Mouse (Mus musculus): Measurements from ENCODE around the gene Ndufa12.

The Ndufa12 gene

DNA sequence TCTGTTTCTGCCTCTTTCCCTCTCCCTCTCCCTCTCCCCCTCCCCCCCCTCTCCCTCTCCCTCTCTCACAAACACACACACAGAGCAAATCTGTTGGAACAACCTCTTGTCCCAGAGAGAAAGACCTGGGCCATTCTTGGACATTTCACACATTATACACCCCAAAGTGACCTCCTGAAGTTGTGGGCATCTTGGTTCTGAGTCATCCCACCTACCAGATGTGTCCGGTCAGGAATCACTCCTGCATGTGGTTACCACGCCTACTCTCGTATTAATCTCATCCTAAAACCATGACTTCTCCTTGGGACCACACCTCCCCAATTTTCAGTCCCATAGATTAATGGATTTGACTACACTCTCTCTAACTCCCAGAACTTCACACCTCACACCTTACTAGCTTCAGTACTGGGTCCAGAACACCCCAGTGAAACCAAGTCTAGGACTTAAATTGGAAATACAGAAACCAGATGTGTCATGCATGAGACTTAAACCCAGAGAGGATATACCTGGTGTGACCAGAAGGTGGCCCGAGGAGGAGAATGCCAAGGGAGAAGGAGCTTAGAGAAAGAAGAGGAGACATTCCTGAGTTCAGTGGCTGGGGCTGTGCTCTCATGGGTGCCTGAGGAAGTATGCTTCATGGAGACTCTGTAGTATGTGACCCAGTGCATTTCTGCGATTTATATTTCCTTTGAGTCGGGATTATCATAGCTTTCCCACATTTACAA lies 26.7 kb downstream of the Ndufa12 start:
- intact Hi-C loops (cut with DNase I) = no loop called here

DNA sequence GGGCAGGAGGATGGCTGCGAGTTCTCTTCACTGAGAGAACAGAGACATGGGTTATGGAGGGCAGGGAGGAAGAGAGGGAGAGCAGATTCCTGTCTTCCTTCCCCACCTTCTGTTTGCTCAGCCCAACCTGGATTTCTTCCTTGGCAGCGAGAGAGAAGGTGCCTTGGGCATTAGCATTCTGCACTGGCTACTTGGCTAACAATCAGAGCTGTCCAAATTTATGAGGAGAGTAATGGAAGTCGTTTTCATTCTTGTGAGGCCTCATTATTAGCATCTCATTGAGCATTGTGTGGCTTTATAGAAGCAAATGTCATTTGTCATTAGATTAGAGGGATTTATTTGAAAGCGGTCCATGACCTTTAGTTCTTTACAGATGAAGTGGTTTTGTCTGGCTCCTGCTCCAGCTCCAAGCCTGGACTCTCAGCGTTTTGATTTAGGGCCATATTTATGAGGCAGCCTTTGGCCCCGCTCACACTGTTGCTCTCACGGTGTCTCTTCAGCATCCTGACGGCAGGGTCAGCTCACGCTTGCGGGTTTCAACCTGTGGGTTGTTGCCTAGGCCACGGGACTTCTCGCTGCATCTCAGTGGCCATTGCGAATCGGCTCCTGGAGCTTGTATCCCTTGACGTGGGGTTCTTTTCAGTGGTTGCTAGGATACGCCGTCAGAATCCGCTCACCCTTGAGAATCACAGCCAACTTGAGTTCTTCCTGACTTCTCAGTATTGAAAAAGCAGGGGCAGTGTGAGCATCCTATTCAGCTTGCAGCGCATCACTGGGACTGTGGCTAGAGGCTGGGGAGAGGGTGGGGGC lies 31.9 kb downstream of the Ndufa12 start:
- intact Hi-C loops (cut with DNase I) = no loop called here

DNA sequence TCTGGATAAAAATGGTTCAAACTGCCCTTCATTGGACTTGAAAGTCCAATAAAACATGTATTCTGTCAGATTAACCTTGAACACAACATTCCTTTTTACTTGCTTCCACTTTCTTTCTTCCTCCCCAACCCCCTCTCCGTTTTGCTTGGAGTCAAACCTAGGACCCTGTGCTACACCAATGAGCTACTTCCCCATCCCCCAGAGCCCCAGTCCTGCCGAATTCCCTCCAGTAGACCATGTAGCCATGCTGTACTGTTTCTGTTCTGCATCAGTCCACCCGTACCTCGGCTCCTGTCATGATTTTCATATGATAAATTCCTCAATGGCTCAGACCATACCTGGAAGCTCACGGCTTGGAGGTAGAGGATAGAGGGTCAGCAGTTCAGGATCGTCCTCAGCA lies 32.5 kb downstream of the Ndufa12 start:
- intact Hi-C loops (cut with DNase I) = no loop called here

DNA sequence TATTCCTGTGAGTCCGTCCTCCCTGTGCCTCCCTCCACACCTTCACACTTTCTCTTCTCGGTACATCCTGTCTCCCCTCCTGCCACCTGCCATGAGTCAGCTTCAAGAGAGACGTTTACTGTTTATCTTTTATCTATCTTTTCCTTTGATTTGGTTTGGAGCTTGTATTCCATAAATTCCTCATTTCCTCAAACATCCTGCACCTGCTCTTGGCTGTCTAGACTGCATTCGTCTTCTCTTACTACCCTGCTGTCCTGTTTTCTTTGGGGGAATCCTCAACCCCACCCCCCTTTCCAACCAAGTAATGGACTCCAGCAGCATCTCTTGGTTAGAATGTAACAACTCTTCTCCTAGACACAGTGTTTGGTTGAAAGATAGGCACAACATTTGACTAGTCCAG lies 36.7 kb downstream of the Ndufa12 start:
- intact Hi-C loops (cut with DNase I) = no loop called here

DNA sequence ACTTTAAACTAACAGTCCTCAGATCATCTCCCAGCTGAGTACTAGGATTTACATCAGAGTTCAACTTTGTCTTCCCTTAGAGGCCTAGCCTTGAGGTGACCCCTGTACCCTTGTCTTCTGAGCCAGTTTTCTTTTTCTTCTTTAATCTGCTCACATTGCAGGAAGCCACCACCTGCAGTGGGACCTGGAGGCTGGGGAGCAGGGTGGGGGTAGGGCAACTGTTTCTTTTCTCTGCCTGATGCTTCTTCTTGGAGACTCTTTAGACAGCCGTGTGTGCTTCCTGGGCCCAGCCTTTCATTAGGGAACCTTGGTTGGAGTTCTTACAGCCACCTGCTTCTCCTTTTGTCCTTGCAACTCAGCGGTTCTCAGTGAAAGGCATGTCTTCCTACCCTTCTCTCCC lies 42.8 kb downstream of the Ndufa12 start:
- intact Hi-C loops (cut with DNase I) = no loop called here

DNA sequence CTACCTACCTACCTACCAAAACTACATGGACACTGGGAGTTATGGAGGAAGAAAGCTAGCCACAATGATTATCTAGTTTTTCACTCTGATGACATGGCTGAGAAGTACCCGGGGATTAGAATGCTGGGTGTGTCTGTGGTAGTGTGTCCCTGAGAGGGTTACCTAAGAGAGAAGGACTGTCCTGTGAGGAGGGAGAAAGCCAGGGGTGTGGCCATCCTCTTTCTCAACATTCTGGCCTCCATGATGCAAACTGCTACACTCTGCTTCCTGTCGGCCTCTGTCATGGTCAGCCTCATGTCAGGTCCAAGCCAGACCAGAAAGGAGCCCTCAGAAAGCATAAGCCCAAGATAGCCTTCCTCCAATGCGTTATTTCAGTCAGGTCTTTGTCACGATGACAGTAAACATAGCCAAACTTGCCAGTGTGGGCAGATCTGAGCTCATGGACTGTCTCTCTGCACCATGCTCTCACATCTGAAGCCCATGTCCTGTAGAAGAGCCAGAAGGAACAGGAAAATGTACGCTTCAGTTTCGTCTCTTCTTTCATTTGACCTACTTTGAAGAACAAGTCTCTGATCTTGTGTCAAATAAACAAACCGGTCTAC lies 49.3 kb downstream of the Ndufa12 start:
- intact Hi-C loops (cut with DNase I) = no loop called here

DNA sequence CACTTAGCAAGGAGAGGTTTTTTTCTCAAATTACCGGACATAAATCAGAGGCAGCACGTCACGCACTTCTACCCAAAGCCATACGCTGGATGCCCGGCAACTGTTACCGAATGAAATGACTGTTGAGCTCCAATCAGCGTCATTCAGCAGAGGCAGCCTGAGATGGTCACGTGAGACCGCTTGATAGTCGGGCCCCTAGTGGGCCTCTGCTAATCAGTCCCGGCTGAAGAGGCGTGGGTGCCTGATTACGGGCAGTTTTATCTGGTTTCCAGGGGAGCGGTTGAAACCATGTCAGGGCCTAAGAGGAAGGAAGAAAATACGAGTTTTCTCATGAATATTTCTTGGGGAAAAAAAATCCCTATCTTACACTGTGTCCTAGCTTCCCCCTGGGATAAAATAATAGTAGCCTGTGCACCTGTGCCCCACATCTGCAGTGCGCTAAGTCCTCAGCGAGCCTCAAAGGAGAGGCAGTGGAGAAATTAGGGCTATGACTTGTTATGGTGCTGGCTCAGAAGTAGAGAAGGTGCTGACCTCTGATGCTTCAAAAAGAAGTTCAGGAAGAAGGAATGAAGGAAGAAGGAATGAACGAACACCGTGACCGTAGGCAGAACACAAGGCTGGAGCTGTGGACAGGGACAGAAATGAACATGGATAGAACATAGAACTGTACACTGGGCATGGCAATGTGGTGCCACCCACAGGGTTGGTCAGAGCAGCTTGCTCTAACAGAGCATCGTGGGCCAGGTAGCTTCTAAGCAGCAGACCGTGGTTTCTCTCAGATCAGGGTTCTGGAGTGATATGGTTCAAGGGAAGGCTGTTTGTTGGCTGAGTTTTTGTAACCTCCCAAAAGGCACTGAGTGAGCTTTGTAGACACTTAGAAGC lies 51.3 kb downstream of the Ndufa12 start:
- intact Hi-C loops (cut with DNase I) = no loop called here

DNA sequence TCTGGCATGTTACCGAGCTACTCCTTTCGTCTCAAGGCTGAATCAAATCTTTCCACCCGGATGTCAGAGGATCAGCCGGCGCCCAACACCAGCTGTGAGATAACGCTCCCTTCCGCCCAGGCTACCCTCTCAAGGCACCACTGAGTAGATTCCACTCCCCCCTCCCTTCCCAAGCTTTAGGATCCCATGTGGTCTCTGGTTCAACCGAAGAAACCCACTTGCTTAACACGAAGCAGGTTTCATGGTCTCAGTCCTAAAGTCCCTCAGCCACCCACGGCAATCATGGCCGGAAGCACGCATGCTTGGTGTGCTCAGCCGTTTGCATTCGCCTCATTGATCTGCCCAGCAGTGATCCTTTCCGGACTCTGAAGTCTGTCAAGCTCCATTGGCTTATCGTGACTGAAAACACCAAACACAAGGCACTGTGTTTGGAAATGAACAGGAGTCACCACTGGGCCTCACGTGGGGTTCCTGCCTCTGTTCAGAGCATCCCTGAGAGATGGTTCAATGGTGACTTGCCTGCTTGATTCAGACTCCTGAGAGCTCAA lies 54.8 kb downstream of the Ndufa12 start:
- intact Hi-C loops (cut with DNase I) = no loop called here

DNA sequence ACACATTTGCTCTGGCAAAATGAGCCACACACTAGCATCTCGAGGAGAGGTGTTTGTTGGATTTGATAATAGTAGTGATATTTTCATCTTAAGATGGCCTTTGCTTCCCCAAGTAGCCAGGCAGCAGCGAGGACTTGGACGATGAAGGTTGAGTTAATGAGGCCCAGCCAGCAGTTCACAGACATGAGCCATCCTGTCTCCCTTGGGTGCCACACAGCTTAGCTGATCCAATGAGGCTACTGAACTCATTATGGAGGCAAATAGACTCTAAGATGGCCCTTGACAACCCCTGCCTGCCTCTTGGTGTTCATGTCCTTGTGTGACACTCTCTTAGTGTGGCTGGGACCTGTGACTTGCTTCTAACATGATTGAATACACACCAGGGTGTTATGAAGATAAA lies 56.2 kb downstream of the Ndufa12 start:
- intact Hi-C loops (cut with DNase I) = no loop called here

DNA sequence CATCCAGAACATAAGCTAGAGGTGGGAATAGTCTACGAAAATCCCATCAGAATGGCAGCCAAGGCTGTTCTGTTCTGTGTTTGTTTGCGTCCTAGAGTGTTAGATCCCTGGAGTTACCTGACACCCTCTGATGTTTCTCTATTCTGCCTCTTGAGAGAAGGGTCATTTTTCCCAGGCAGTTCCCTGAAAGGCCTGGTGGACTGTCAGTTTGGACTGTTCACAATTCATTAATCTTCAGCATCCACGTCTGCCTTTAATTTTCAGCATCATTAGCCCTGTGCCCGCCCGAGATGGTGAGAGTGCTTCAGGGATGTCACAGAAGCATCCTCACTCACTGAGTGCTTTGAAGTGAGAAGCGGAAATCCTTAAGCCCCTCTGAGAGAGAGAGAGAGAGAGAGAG lies 57.2 kb downstream of the Ndufa12 start:
- intact Hi-C loops (cut with DNase I) = no loop called here

DNA sequence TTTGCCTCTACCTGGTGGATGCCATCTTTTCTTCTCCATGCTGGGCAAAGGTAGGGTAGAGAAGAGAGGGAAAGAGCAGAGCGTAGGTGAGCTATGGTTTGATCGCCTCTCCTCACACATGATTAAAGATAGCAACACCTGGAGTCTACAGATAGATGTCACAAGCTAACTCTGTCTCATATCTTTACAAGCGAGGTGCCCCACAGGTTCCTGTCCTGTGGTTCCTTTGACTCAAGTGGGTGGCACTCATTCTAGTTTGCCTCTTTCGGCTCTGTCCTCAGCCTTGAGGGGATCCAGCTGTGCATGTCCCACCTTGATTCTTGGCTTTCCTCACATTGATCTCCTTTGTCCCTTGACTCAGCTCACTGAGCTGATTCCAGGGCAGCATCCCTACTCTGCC lies 58.0 kb downstream of the Ndufa12 start:
- intact Hi-C loops (cut with DNase I) = no loop called here

DNA sequence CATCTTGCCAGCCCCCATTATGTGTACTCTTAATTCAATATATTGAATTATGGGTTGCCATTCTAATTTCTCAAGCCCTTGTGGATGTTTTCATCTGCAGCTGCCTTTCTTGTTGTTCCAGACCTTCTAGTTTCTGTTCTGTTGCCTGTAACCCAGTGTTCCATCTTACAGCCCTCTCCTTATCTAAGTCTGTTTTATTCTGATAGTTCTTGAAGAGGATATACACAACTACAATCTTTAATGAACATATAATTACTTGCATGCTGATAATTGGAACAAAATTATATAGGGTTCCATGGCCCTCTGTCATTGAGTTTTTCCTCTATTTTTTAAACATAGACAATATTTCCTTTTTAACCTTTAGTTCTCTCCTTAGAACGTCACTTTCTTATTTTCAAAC lies 62.0 kb downstream of the Ndufa12 start:
- intact Hi-C loops (cut with DNase I) = no loop called here

DNA sequence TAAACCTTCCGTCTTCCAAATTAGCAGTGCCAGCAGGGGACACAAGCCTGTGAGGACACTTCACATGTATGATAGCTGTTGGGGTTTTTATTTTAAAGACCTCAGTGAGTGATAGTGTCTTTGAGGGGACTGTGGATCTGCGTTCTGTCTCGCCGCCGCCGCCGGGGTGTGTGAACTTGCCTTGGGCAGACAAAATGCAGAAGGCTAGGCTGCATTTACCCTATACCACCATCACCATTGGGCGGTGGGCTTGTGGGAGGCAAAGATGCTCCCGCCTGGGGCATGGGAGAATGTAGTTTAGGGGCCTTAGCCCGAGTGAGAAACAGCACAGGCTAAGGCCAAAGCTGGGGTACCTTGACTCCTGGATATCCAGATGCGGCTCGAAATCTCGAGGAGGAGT lies 64.1 kb downstream of the Ndufa12 start:
- intact Hi-C loops (cut with DNase I) = no loop called here

DNA sequence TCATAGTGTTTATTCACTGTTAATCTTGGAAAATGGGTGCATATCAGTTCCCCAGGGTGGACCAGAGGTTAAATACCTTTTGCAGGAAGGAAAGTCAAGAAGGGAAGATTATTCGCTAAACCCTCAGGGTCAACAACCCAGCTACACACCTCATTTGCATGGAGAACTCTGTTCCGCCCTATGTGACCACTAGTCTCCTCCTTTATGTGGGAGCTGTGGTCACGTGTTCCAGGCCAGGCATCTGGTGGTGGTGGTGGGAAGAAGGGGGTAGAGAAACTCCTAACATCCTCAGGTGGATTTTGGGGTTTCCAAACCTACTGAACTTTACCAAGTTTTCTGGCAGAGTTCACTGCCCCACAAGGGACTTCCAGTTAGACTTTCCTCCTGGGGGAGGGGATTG lies 64.7 kb downstream of the Ndufa12 start:
- intact Hi-C loops (cut with DNase I) = no loop called here

DNA sequence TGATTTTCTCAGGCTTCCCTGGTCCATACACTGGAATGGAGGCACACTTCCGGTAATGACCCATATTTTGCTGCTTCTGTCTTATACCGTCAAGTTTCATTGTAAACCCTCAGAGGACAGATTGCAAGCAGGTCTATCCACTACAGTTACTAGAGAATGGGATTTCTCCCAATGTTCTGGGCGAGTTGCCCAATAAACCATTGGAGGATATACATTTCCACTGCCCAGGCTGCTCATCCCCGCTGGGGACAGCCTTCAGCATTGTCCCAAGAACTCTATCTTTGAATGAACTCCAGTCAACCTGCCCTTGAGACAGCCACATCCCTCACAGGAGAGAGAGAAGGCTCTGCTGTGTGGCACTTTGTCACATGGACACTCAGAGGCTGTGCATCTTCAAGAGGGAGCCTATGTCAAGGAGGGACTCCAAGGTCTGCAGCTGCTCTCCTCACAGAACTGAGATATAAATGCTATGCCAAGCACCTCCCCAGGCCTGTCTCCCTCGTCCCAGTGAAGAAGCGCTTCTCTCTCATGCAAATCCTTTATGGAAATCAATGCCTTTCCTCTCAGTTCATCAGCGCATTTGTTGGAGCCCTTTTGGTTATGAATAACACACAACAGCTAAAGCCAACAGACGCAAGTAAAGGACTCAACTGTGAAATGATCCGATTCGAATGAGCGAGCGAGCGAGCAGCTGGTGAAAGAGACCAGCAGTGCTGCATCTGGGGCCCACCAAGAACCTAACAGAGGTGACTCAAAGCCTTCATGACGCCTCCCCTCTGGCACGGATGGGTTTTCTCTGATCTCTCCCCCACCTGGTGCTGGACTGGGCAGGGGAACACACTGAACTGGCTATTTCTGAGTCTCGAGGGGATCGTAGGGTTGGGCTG lies 67.4 kb downstream of the Ndufa12 start:
- intact Hi-C loops (cut with DNase I) = no loop called here

Data from adrenal gland (tissue).